Mouse (Mus musculus): ENCODE results near the gene Ceacam19.

GRCm38 (mm10) chr7:19840371-19840770, 47.4 kb downstream of the Ceacam19 start:
- TF ChIP-seq CTCF (IDR thresholded peaks at IDR 0.05; ENCODE audit: extremely low read depth, insufficient read length, insufficient replicate concordance, low read depth, low read length): no peak
- TF ChIP-seq POLR2A (IDR thresholded peaks at IDR 0.05; ENCODE audit: low read depth, low read length): no peak
